Mouse (Mus musculus): Measurements from ENCODE around the gene Bcan. TPM values are rescaled to one million over a fixed set of nuclear protein-coding genes. Genes with fewer than 3 reads are reported as not detected.

Gene Bcan
- polyA plus RNA-seq (2015; fragmentation: Nextera tagmentation; extraction: Ambion mirVana) = 0.17 and 0.23 TPM in 2 replicates

- ATAC-seq (ENCODE audit: insufficient read depth, low FRiP score, low read depth) = no peak
- H3K4me2 ChIP-seq = peak within 1 kb of the TSS; percentile 71
- H3K9ac ChIP-seq = no peak within 1 kb of the TSS
- under 1% methylated on average over 38 of the region's 39 CpGs for WGBS
- no peak within 1 kb of the TSS for H3K27ac ChIP-seq
- H3K4me3 ChIP-seq (replicated peaks) = peak within 1 kb of the TSS; percentile 35
- H3K27me3 ChIP-seq (replicated peaks) = peaks cover 88% of the 10 kb centered on the region
- no peaks in the 10 kb centered on the region for H3K36me3 ChIP-seq
- no peaks in the 10 kb centered on the region for H3K9me3 ChIP-seq
- peaks cover 15% of the 10 kb centered on the region for H3K4me1 ChIP-seq
Measured at GRCm38 (mm10) chr3:88000181-88000580, at the start of gene Bcan. TSS of gene Bcan (minus strand) at chr3:88000230.

GRCm38 (mm10) chr3:88049532-88049931, 49.5 kb upstream of the Bcan start:
- Histone ChIP-seq H3K27me3 (replicated peaks) (no peaks in the 10 kb centered on the region), H3K4me1 (no peaks in the 10 kb centered on the region), H3K4me3 (replicated peaks) (no peak overlapping the region), H3K27ac (no peak overlapping the region), H3K9ac (no peak overlapping the region), H3K9me3 (no peaks in the 10 kb centered on the region), H3K36me3 (peaks cover 19% of the 10 kb centered on the region), H3K4me2 (no peak overlapping the region)
- peak; percentile 80 for ATAC-seq (ENCODE audit: insufficient read depth, low FRiP score, low read depth)
- WGBS = 32% methylated on average over 3 of the region's 3 CpGs

- ATAC-seq (ENCODE audit: insufficient read depth, low FRiP score, low read depth) = peak; percentile 89
- H3K9ac ChIP-seq = peak within 1 kb of the TSS; percentile 47
- no peaks in the 10 kb centered on the region for H3K9me3 ChIP-seq
- H3K4me3 ChIP-seq (replicated peaks) = peak within 1 kb of the TSS; percentile 84
- no peaks in the 10 kb centered on the region for H3K36me3 ChIP-seq
- 0 out of 2 replicates have a peak, but pooled peaks cover 3% of the 10 kb centered on the region for H3K4me1 ChIP-seq
- peak within 1 kb of the TSS; percentile 62 for H3K4me2 ChIP-seq
- 10% methylated on average over 36 of the region's 36 CpGs for WGBS
- 0 out of 2 replicates have a peak within 1 kb of the TSS, but pooled peaks have one; percentile 40 for H3K27ac ChIP-seq
- H3K27me3 ChIP-seq (replicated peaks) = no peaks in the 10 kb centered on the region; the same call in 1 of the 2 replicates
Measured at GRCm38 (mm10) chr3:88042661-88043421, 42.8 kb upstream of the Bcan start, which contains the start of gene Gpatch4. TSS of gene Gpatch4 (plus strand) at chr3:88043108.

GRCm38 (mm10) chr3:88035561-88036293, 35.7 kb upstream of the Bcan start:
- H3K27me3 ChIP-seq (replicated peaks) = peaks cover 15% of the 10 kb centered on the region
- no peak for ATAC-seq (ENCODE audit: insufficient read depth, low FRiP score, low read depth)
- 45% methylated on average over 1 of the region's 1 CpGs for WGBS

GRCm38 (mm10) chr3:88033506-88033905, 33.5 kb upstream of the Bcan start:
- ATAC-seq (ENCODE audit: insufficient read depth, low FRiP score, low read depth) = no peak
- Histone ChIP-seq H3K4me2 (no peak overlapping the region), H3K9me3 (no peaks in the 10 kb centered on the region), H3K4me1 (peaks cover 8% of the 10 kb centered on the region; the same call in 1 of the 2 replicates), H3K4me3 (replicated peaks) (no peak overlapping the region), H3K36me3 (no peaks in the 10 kb centered on the region), H3K9ac (no peak overlapping the region), H3K27ac (no peak overlapping the region), H3K27me3 (replicated peaks) (peaks cover 23% of the 10 kb centered on the region)
- WGBS = 35% methylated on average over 5 of the region's 5 CpGs

More at GRCm38 (mm10) chr3:88035561-88036293, 35.7 kb upstream of the Bcan start:
- H3K4me2 ChIP-seq = no peak overlapping the region
- H3K27ac ChIP-seq = no peak overlapping the region
- no peaks in the 10 kb centered on the region for H3K36me3 ChIP-seq
- peaks cover 7% of the 10 kb centered on the region; the same call in 1 of the 2 replicates for H3K4me1 ChIP-seq
- H3K9ac ChIP-seq = no peak overlapping the region
- no peak overlapping the region for H3K4me3 ChIP-seq (replicated peaks)
- H3K9me3 ChIP-seq = no peaks in the 10 kb centered on the region

GRCm38 (mm10) chr3:88030608-88031395, 30.8 kb upstream of the Bcan start:
- Histone ChIP-seq H3K27me3 (replicated peaks) (peaks cover 29% of the 10 kb centered on the region), H3K4me3 (replicated peaks) (no peak overlapping the region), H3K27ac (no peak overlapping the region), H3K4me2 (peak overlapping the region; percentile 25; the same call in 1 of the 2 replicates), H3K9me3 (no peaks in the 10 kb centered on the region), H3K9ac (no peak overlapping the region), H3K36me3 (no peaks in the 10 kb centered on the region), H3K4me1 (peaks cover 8% of the 10 kb centered on the region; the same call in 1 of the 2 replicates)
- WGBS = 16% methylated on average over 19 of the region's 19 CpGs
- ATAC-seq (ENCODE audit: insufficient read depth, low FRiP score, low read depth) = 0 out of 2 replicates have a peak, but pooled peaks have one; percentile 22

- 54% methylated on average over 5 of the region's 5 CpGs for WGBS
- no peak within 1 kb of the TSS for H3K27ac ChIP-seq
- no peak for ATAC-seq (ENCODE audit: insufficient read depth, low FRiP score, low read depth)
- H3K4me1 ChIP-seq = peaks cover 20% of the 10 kb centered on the region
- H3K9ac ChIP-seq = no peak within 1 kb of the TSS
- H3K4me2 ChIP-seq = no peak within 1 kb of the TSS
- no peaks in the 10 kb centered on the region for H3K9me3 ChIP-seq
- H3K4me3 ChIP-seq (replicated peaks) = no peak within 1 kb of the TSS
- H3K27me3 ChIP-seq (replicated peaks) = peaks cover 53% of the 10 kb centered on the region
- H3K36me3 ChIP-seq = no peaks in the 10 kb centered on the region
Measured at GRCm38 (mm10) chr3:88027434-88028186, 27.6 kb upstream of the Bcan start, which contains the start of gene Hapln2. TSS of gene Hapln2 (minus strand) at chr3:88027583.

GRCm38 (mm10) chr3:88026823-88027222, 26.8 kb upstream of the Bcan start:
- H3K4me3 ChIP-seq (replicated peaks) = no peak overlapping the region
- no peak overlapping the region for H3K27ac ChIP-seq
- H3K4me1 ChIP-seq = peaks cover 24% of the 10 kb centered on the region
- 60% methylated on average over 7 of the region's 7 CpGs for WGBS
- H3K36me3 ChIP-seq = no peaks in the 10 kb centered on the region
- no peaks in the 10 kb centered on the region for H3K9me3 ChIP-seq
- no peak overlapping the region for H3K4me2 ChIP-seq
- no peak overlapping the region for H3K9ac ChIP-seq
- ATAC-seq (ENCODE audit: insufficient read depth, low FRiP score, low read depth) = no peak
- H3K27me3 ChIP-seq (replicated peaks) = peaks cover 57% of the 10 kb centered on the region

GRCm38 (mm10) chr3:88023192-88024074, 23.4 kb upstream of the Bcan start:
- WGBS = under 1% methylated on average over 71 of the region's 81 CpGs
- Histone ChIP-seq H3K9ac (peak overlapping the region; percentile 32; the same call in 1 of the 2 replicates), H3K36me3 (no peaks in the 10 kb centered on the region), H3K27ac (no peak overlapping the region), H3K4me2 (peak overlapping the region; percentile 100), H3K4me1 (peaks cover 16% of the 10 kb centered on the region), H3K9me3 (no peaks in the 10 kb centered on the region), H3K27me3 (replicated peaks) (peaks cover 59% of the 10 kb centered on the region), H3K4me3 (replicated peaks) (peak overlapping the region; percentile 54)
- ATAC-seq (ENCODE audit: insufficient read depth, low FRiP score, low read depth) = peak; percentile 75
